Mouse (Mus musculus) embryonic facial prominence, embryonic 10.5 days (tissue): ENCODE results near the gene Elf4. TPM values are rescaled to one million over a fixed set of nuclear protein-coding genes. Genes with fewer than 3 reads are reported as not detected.
A peak's percentile ranks its signal among the peaks of the same experiment; 100 is the strongest.

ENCODE experiments used
- DNase-seq: peaks from one replicate; pipeline ENCODE4 v3.0.0-alpha.2; 2017; ENCODE audit warnings: low spot score
- H3K27ac ChIP-seq: fragments of 300-500 bp; sonication (generic); replicated peaks from 2 replicates; pipeline ENCODE4 v1.5.1; 2016; ENCODE audit warnings: mild to moderate bottlenecking
- H3K27me3 ChIP-seq: fragments of 300-500 bp; sonication (generic); replicated peaks from 2 replicates; pipeline ENCODE4 v1.6.1; 2016; ENCODE audit warnings: low read depth, mild to moderate bottlenecking; ENCODE audit not compliant: poor library complexity, severe bottlenecking
- H3K36me3 ChIP-seq: fragments of 300-500 bp; sonication (generic); replicated peaks from 2 replicates; pipeline ENCODE4 v1.6.1; 2016; ENCODE audit warnings: mild to moderate bottlenecking, moderate library complexity
- H3K4me1 ChIP-seq: fragments of 300-500 bp; sonication (generic); 2 replicates; pipeline ENCODE4 v1.6.1; 2016
- H3K4me3 ChIP-seq: fragments of 300-500 bp; sonication (generic); 2 replicates; pipeline ENCODE4 v1.5.1; 2016; ENCODE audit warnings: mild to moderate bottlenecking, moderate library complexity
- H3K9me3 ChIP-seq: fragments of 300-500 bp; sonication (generic); 2 replicates; pipeline ENCODE4 v1.6.1; 2016; ENCODE audit warnings: mild to moderate bottlenecking
- WGBS: fragments of 180-500 bp; shearing (Covaris S2); methylation state at CpG from one replicate; pipeline ENCODE4 v1.1.7; 2016; 5-methylcytosine and 5-hydroxymethylcytosine counted together
- polyA plus RNA-seq: library from polyadenylated mRNA; unstranded; fragments of >200 nt; fragmentation: Nextera tagmentation; extraction: Ambion mirVana; gene quantifications from 2 replicates; pipeline ENCODE4 v1.2.1, GENCODE M21; 2016

Elf4 gene
- polyA plus RNA-seq, 1 experiment from 2014 or later: 2.4 TPM

DNA sequence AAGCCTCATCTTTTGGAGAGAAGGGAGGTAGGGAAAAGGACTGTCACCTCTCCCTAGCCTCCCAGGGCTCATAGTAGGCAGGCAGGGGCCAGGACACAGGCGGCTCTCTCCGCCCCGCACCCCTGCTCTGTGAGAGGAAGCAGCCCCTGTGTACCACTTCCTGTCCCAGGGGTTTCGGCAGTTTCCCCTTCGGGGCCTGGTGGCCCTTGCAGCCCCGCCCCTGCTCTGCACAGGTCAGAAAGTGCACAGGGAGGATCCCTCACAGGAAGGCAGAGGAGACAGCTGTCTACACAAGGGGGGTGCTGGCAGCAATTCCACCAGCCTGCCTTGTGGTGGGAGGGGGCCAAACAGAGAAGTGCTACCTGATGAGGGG lies 29.4 kb downstream of the Elf4 start:
- Histone ChIP-seq H3K27me3 (peaks cover 6% of the 10 kb centered on the region), H3K27ac (no peak overlapping the region), H3K9me3 (no peaks in the 10 kb centered on the region), H3K36me3 (no peaks in the 10 kb centered on the region), H3K4me3 (no peak overlapping the region), H3K4me1 (peaks cover 9% of the 10 kb centered on the region)
- 34% methylated on average over 6 of the region's 6 CpGs for WGBS
- DNase-seq: no peak

DNA sequence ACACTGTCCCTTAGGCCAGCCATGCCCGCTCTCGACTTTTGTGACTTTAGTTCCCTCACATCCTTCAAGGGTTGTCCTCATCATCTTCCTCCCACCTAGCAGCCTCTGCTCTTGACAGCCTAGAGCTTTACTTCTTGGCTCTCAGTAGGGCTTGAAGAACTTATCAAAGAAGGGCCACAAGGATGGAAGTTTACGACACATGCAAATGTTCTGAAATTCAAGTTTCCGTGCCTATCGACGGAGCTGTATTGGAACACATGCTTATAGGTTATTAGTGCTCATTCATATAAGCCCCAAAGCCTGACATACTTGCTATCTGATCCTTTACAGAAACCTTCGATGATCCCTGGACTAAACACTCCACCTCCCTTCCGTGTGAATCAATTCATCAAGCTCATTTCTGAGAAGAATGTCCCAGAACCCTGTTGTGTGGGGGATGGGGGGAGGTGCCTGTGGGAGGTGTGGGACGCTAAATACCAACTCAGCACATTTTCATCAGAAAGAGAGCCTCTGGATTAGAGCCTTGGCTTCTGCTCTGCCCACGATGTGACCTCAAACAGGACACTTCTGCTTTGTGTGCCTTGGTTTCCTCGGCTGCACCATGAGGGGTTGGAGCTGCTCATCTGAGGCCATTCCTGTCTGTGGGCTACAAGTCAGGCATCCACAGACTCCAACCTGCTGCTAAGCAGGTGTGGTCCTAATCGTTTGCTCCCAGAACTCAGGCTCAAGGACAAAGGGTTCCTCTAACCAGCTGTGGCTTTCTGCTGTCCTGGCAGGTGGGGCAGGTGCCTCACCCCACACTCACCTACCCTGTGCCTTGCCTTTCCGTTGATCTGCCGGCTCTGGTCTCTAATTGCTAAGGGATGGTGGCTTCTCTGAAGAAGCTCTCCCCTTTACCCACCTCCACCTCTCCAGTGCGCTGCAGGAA lies 30.1 kb downstream of the Elf4 start:
- Histone ChIP-seq H3K4me3 (no peak overlapping the region), H3K4me1 (peaks cover 10% of the 10 kb centered on the region), H3K36me3 (no peaks in the 10 kb centered on the region), H3K27me3 (peaks cover 6% of the 10 kb centered on the region), H3K27ac (no peak overlapping the region), H3K9me3 (no peaks in the 10 kb centered on the region)
- no peak for DNase-seq
- WGBS: 69% methylated on average over 15 of the region's 15 CpGs

DNA sequence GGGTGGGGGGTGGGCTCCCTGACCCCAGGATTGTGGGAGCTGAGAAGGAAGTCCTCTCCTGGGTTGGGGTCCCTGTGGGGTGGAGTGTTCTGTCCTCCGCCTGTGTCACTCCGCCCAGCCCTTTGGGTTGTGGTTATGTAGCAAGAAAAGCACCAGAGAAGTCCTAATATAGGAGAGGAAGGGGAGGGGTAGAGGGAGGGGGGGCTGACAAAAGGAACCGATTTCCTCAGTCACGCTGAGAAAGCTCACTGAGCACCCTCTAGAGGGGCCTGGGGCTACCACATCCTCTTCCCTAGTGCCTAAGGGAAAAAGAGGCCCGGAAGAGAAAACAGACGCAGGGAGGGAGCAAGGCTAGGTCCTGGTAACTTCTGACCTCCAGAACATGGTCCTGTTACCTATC lies 33.4 kb downstream of the Elf4 start:
- Histone ChIP-seq H3K36me3 (no peaks in the 10 kb centered on the region), H3K4me1 (peaks cover 23% of the 10 kb centered on the region), H3K9me3 (no peaks in the 10 kb centered on the region), H3K4me3 (no peak overlapping the region), H3K27me3 (peaks cover 6% of the 10 kb centered on the region), H3K27ac (no peak overlapping the region)
- 33% methylated on average over 6 of the region's 6 CpGs for WGBS
- peak; percentile 11 for DNase-seq

- Histone ChIP-seq H3K4me1 (peaks cover 24% of the 10 kb centered on the region), H3K27ac (no peak overlapping the region), H3K36me3 (no peaks in the 10 kb centered on the region), H3K27me3 (peaks cover 6% of the 10 kb centered on the region), H3K9me3 (no peaks in the 10 kb centered on the region), H3K4me3 (no peak overlapping the region)
- no peak for DNase-seq
These were observed 33.8 kb downstream of the Elf4 start for GRCm38 (mm10) chrX:48429100-48429499.

GRCm38 (mm10) chrX:48428642-48429041 lies 34.3 kb downstream of the Elf4 start:
- DNase-seq: no peak
- no peak overlapping the region for H3K4me3 ChIP-seq
- H3K4me1 ChIP-seq: peaks cover 23% of the 10 kb centered on the region
- no peaks in the 10 kb centered on the region for H3K9me3 ChIP-seq
- H3K27ac ChIP-seq: no peak overlapping the region
- H3K27me3 ChIP-seq: peaks cover 5% of the 10 kb centered on the region
- 83% methylated on average over 8 of the region's 8 CpGs for WGBS
- no peaks in the 10 kb centered on the region for H3K36me3 ChIP-seq

DNA sequence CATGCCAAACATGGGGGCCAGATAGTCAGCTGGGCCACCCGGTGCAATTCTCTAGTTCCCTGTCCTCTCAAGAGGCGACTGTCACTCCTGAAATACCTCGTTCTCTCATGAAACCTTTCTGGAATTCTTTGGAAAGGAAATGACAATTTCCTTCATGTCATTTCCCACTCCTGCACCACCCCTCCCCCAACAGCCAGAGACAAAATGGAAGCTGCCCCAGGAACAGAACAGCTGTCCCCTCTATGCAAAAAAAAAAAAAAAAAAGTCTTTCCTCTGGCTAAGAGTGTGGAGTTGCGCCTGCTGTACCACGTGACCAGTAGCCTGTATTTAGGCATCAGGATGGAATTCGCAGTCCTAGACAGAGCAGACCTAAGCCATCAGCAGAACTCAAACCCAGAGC lies 34.7 kb downstream of the Elf4 start:
- no peaks in the 10 kb centered on the region for H3K36me3 ChIP-seq
- peaks cover 19% of the 10 kb centered on the region for H3K4me1 ChIP-seq
- no peak overlapping the region for H3K4me3 ChIP-seq
- no peaks in the 10 kb centered on the region for H3K9me3 ChIP-seq
- 74% methylated on average over 6 of the region's 6 CpGs for WGBS
- DNase-seq: no peak
- H3K27ac ChIP-seq: no peak overlapping the region
- peaks cover under 1% of the 10 kb centered on the region; the same call in 1 of the 2 replicates for H3K27me3 ChIP-seq

DNA sequence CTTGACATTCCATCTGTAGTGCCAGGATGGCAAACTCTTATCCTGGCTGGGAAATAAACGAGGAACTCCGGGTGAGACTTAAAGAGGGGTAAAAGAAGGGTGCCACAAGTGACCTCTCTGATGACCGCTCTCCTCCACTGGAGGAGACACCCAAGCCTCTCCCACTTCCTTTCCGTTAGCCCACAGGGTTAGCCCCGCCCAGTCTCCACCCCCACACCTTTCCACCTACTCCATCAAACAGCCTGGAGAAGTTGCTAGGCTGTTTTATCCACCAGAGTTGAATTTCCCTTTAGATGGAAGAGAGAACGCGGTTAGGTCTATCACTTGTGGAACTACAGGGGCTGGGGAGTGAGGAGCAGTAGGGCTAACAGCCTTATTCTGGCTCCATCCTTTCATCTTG lies 37.7 kb downstream of the Elf4 start:
- DNase-seq: no peak
- 70% methylated on average over 7 of the region's 7 CpGs for WGBS
- H3K27ac ChIP-seq: no peak overlapping the region

GRCm38 (mm10) chrX:48424583-48424982 lies 38.3 kb downstream of the Elf4 start:
- H3K4me1 ChIP-seq: peaks cover 15% of the 10 kb centered on the region
- no peaks in the 10 kb centered on the region for H3K27me3 ChIP-seq
- H3K36me3 ChIP-seq: no peaks in the 10 kb centered on the region
- no peaks in the 10 kb centered on the region for H3K9me3 ChIP-seq
- no peak overlapping the region for H3K27ac ChIP-seq
- H3K4me3 ChIP-seq: no peak overlapping the region
- WGBS: 43% methylated on average over 3 of the region's 3 CpGs
- DNase-seq: no peak

More for the DNA sequence above, 37.7 kb downstream of the Elf4 start:
- Histone ChIP-seq H3K4me1 (peaks cover 15% of the 10 kb centered on the region), H3K27me3 (no peaks in the 10 kb centered on the region), H3K4me3 (no peak overlapping the region), H3K9me3 (no peaks in the 10 kb centered on the region), H3K36me3 (no peaks in the 10 kb centered on the region)

- DNase-seq: no peak
- Histone ChIP-seq H3K4me3 (no peak overlapping the region), H3K9me3 (no peaks in the 10 kb centered on the region), H3K36me3 (no peaks in the 10 kb centered on the region), H3K27ac (no peak overlapping the region), H3K27me3 (no peaks in the 10 kb centered on the region), H3K4me1 (peaks cover 15% of the 10 kb centered on the region)
- WGBS: 54% methylated on average over 1 of the region's 1 CpGs
These were observed 39.3 kb downstream of the Elf4 start for GRCm38 (mm10) chrX:48423671-48424070.

GRCm38 (mm10) chrX:48422986-48423385 lies 39.9 kb downstream of the Elf4 start:
- peaks cover 14% of the 10 kb centered on the region for H3K4me1 ChIP-seq
- no peak overlapping the region for H3K4me3 ChIP-seq
- 26% methylated on average over 4 of the region's 4 CpGs for WGBS
- H3K27me3 ChIP-seq: no peaks in the 10 kb centered on the region
- DNase-seq: peak; percentile 65
- no peaks in the 10 kb centered on the region for H3K9me3 ChIP-seq
- H3K27ac ChIP-seq: no peak overlapping the region
- H3K36me3 ChIP-seq: no peaks in the 10 kb centered on the region

DNA sequence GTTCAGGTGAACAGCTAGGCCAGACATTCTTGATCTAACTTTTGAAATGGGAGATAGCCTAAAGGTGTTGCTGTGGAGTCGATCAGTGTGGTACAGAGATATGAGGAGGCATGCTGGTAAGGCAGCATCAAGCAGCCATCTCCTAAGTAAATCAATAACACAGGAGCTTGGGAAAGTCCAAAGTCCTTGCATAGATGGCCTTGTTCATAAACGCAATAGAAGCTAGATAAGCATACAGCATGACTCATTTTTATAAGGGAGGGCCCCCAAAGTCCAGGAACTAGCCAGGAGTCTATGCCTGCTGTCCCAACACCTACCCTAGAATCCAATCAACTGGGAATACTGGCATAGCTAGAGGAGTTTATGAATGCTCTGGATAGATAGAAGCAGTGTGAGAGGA lies 44.5 kb downstream of the Elf4 start:
- H3K4me3 ChIP-seq: no peak overlapping the region
- no peaks in the 10 kb centered on the region for H3K36me3 ChIP-seq
- no peaks in the 10 kb centered on the region for H3K27me3 ChIP-seq
- H3K4me1 ChIP-seq: no peaks in the 10 kb centered on the region
- H3K9me3 ChIP-seq: no peaks in the 10 kb centered on the region
- WGBS: 81% methylated on average over 2 of the region's 2 CpGs
- H3K27ac ChIP-seq: no peak overlapping the region
- DNase-seq: no peak

GRCm38 (mm10) chrX:48414291-48414690 lies 48.6 kb downstream of the Elf4 start:
- no peaks in the 10 kb centered on the region for H3K4me1 ChIP-seq

DNA sequence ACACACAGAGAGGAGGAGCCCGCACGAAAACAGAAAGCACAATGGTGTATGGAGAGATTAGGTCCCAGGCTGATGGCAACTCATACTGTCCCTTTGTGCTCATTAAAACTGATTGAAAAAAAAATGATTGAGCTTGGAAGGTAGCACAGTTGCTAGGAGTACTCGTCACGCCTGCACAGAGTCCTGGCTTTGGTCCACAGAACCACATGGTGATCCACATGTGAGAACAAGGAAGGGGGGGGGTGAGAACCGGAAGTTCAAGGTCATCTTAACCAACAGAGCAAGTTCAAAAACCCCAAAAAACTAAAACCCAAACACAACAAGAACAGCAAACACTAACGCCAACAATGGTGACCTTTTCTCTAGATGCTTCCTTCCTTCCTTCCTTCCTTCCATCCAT lies 50.3 kb downstream of the Elf4 start:
- no peak for DNase-seq
- no peaks in the 10 kb centered on the region for H3K4me1 ChIP-seq
- H3K27me3 ChIP-seq: no peaks in the 10 kb centered on the region
- H3K9me3 ChIP-seq: no peaks in the 10 kb centered on the region
- no peaks in the 10 kb centered on the region for H3K36me3 ChIP-seq
- H3K4me3 ChIP-seq: no peak overlapping the region
- no peak overlapping the region for H3K27ac ChIP-seq
- 83% methylated on average over 6 of the region's 6 CpGs for WGBS

More at GRCm38 (mm10) chrX:48414291-48414690, 48.6 kb downstream of the Elf4 start:
- Histone ChIP-seq H3K27me3 (no peaks in the 10 kb centered on the region), H3K9me3 (no peaks in the 10 kb centered on the region), H3K4me3 (no peak overlapping the region), H3K27ac (no peak overlapping the region), H3K36me3 (no peaks in the 10 kb centered on the region)
- 85% methylated on average over 5 of the region's 5 CpGs for WGBS
- DNase-seq: no peak
